Mouse (Mus musculus) E14TG2a.4 (cell line): ENCODE results near the gene Zxdc.

Experiments
- CTCF ChIP-seq: conservative IDR thresholded peaks from 2 replicates; pipeline ENCODE4 v1.5.1; 2014; ENCODE audit warnings: low read length
- POU5F1 ChIP-seq: IDR thresholded peaks from 2 replicates; pipeline ENCODE4 v1.6.1; 2014; ENCODE audit warnings: low read length, borderline replicate concordance

- TF ChIP-seq CTCF = no peak
- TF ChIP-seq POU5F1 = no peak
Observed at GRCm38 (mm10) chr6:90321811-90322210, 47.5 kb upstream of the Zxdc start.
